Mouse (Mus musculus) T-helper 1 cell (primary cell): Measurements from ENCODE around the gene Mif.
"Not testable (repeated sequence)": the region's sequence is repeated elsewhere in the genome, so short reads cannot be mapped to it uniquely, and the experiment has no call there.

Source experiments
- in situ Hi-C: fragments of 300-600 bp; cut with MboI, MseI; formaldehyde crosslinking; loops from one replicate; pipeline ENCODE4 v1.15.1; 2025; ENCODE audit warnings: high pct_unique_total_duplicates

The Mif gene

GRCm38 (mm10) chr10:75873543-75874170 is 13.6 kb upstream of the Mif start:
- in situ Hi-C loops: no loop called here

- in situ Hi-C loops: no loop called here
Measured at GRCm38 (mm10) chr10:75872915-75873542, 13.0 kb upstream of the Mif start.

- in situ Hi-C loops: no loop called here
Measured at GRCm38 (mm10) chr10:75872025-75872914, 12.2 kb upstream of the Mif start.

GRCm38 (mm10) chr10:75861587-75861986 is 1.5 kb upstream of the Mif start:
- in situ Hi-C loops: no loop called here

GRCm38 (mm10) chr10:75860746-75861145 is 706 bp upstream of the Mif start:
- in situ Hi-C loops: no loop called here

GRCm38 (mm10) chr10:75859107-75859746 is 813 bp downstream of the Mif start:
- in situ Hi-C loops: loop anchor here (5.0 kb wide), 1 partner anchor 117 kb away; no protein-coding TSS in a partner anchor

- in situ Hi-C loops: loop anchor here (5.0 kb wide), 1 partner anchor 115 kb away; no protein-coding TSS in a partner anchor
Measured at GRCm38 (mm10) chr10:75857598-75857997, 2.4 kb downstream of the Mif start.

GRCm38 (mm10) chr10:75856976-75857375 is 3.1 kb downstream of the Mif start:
- in situ Hi-C loops: loop anchor here (5.0 kb wide), 1 partner anchor 115 kb away; no protein-coding TSS in a partner anchor

GRCm38 (mm10) chr10:75856155-75856907 is 3.7 kb downstream of the Mif start:
- in situ Hi-C loops: loop anchor here (5.0 kb wide), 1 partner anchor 114 kb away; no protein-coding TSS in a partner anchor

- in situ Hi-C loops: loop anchor here (5.0 kb wide), 1 partner anchor 113 kb away; no protein-coding TSS in a partner anchor
Measured at GRCm38 (mm10) chr10:75855416-75855981, 4.5 kb downstream of the Mif start.

- in situ Hi-C loops: loop anchor here (5.0 kb wide), 1 partner anchor 112 kb away; no protein-coding TSS in a partner anchor
Measured at GRCm38 (mm10) chr10:75854791-75855190, 5.2 kb downstream of the Mif start.

GRCm38 (mm10) chr10:75854096-75854495 is 5.9 kb downstream of the Mif start:
- in situ Hi-C loops: no loop called here

GRCm38 (mm10) chr10:75853452-75853851 is 6.6 kb downstream of the Mif start:
- in situ Hi-C loops: no loop called here

- in situ Hi-C loops: no loop called here
Measured at GRCm38 (mm10) chr10:75852539-75853125, 7.4 kb downstream of the Mif start.

- in situ Hi-C loops: no loop called here
Measured at GRCm38 (mm10) chr10:75851681-75852080, 8.4 kb downstream of the Mif start.

GRCm38 (mm10) chr10:75851076-75851475 is 9.0 kb downstream of the Mif start:
- in situ Hi-C loops: no loop called here

GRCm38 (mm10) chr10:75848382-75848781 is 11.7 kb downstream of the Mif start:
- in situ Hi-C loops: no loop called here

- in situ Hi-C loops: no loop called here
Measured at GRCm38 (mm10) chr10:75845306-75845930, 14.6 kb downstream of the Mif start.

GRCm38 (mm10) chr10:75844800-75845199 is 15.2 kb downstream of the Mif start:
- in situ Hi-C loops: no loop called here

- in situ Hi-C loops: not testable (repeated sequence)
Measured at GRCm38 (mm10) chr10:75843898-75844297, 16.1 kb downstream of the Mif start.
